Mouse (Mus musculus) heart, adult 11 months (tissue): Measurements from ENCODE around the gene Nlrp4c.
"Not testable (repeated sequence)": the region's sequence is repeated elsewhere in the genome, so short reads cannot be mapped to it uniquely, and the experiment has no call there.

Experiments
- DNase-seq: peaks from one replicate; pipeline ENCODE4 v3.0.0; 2022

Gene Nlrp4c

GRCm38 (mm10) chr7:6044861-6045260, at the start of gene Nlrp4c:
Nlrp4c (plus strand) TSS chr7:6045161.
- no peak for DNase-seq

GRCm38 (mm10) chr7:6010910-6011309, 34.1 kb upstream of the Nlrp4c start, which contains the start of gene Vmn1r65:
Vmn1r65 (minus strand) TSS chr7:6011010.
- no peak for DNase-seq

GRCm38 (mm10) chr7:6119501-6119900, 74.5 kb downstream of the Nlrp4c start:
- DNase-seq = no peak

GRCm38 (mm10) chr7:6120104-6120503, 75.1 kb downstream of the Nlrp4c start:
- DNase-seq = peak; percentile 59

- not testable (repeated sequence) for DNase-seq
These were observed 76.2 kb downstream of the Nlrp4c start for GRCm38 (mm10) chr7:6121128-6121527.

- peak; percentile 94 for DNase-seq
These were observed 81.9 kb downstream of the Nlrp4c start for GRCm38 (mm10) chr7:6126690-6127448.

GRCm38 (mm10) chr7:6130346-6130745, 85.4 kb downstream of the Nlrp4c start:
- DNase-seq = no peak

- no peak for DNase-seq
These were observed 87.7 kb downstream of the Nlrp4c start for GRCm38 (mm10) chr7:6132646-6133045.

GRCm38 (mm10) chr7:6136497-6136896, 91.5 kb downstream of the Nlrp4c start:
- DNase-seq = no peak

- no peak for DNase-seq
These were observed 94.3 kb downstream of the Nlrp4c start for GRCm38 (mm10) chr7:6139295-6139694.

- DNase-seq = no peak
These were observed 99.1 kb downstream of the Nlrp4c start for GRCm38 (mm10) chr7:6143991-6144531.

GRCm38 (mm10) chr7:6145423-6146188, 100.6 kb downstream of the Nlrp4c start:
- no peak for DNase-seq

- DNase-seq = peak; percentile 91
These were observed 101.4 kb downstream of the Nlrp4c start for GRCm38 (mm10) chr7:6146194-6146981.

- peak; percentile 92 for DNase-seq
These were observed 102.0 kb downstream of the Nlrp4c start for GRCm38 (mm10) chr7:6146982-6147325.

GRCm38 (mm10) chr7:6147688-6148087, 102.7 kb downstream of the Nlrp4c start:
- no peak for DNase-seq

- DNase-seq = no peak
These were observed 106.3 kb downstream of the Nlrp4c start for GRCm38 (mm10) chr7:6151266-6151665.

GRCm38 (mm10) chr7:6152036-6152435, 107.1 kb downstream of the Nlrp4c start:
- DNase-seq = peak; percentile 93

GRCm38 (mm10) chr7:6153131-6153530, 108.2 kb downstream of the Nlrp4c start:
- DNase-seq = no peak

- DNase-seq = no peak
These were observed 109.2 kb downstream of the Nlrp4c start for GRCm38 (mm10) chr7:6154164-6154563.
